Mouse (Mus musculus) liver, embryonic 11.5 days (tissue): ENCODE measurements around the gene Ahdc1. TPM values are rescaled to one million over a fixed set of nuclear protein-coding genes. Genes with fewer than 3 reads are reported as not detected.

Experiments used
- ATAC-seq: fragments of 200-750 bp; cut with Nextera tagmentation; replicated peaks from 2 replicates; pipeline ENCODE4 v1.8.0; 2017; ENCODE audit warnings: moderate number of reproducible peaks, mild to moderate bottlenecking, moderate TSS enrichment, moderate library complexity; ENCODE audit not compliant: low FRiP score
- DNase-seq: peaks from one replicate; pipeline ENCODE4 v3.0.0-alpha.2; 2017; ENCODE audit warnings: low spot score
- H3K27ac ChIP-seq: fragments of 300-500 bp; sonication (generic); 2 replicates; pipeline ENCODE4 v1.5.1; 2014; ENCODE audit warnings: mild to moderate bottlenecking, low read depth, low read length, control low read depth
- H3K27me3 ChIP-seq: fragments of 300-500 bp; sonication (generic); replicated peaks from 2 replicates; pipeline ENCODE4 v1.6.1; 2014; ENCODE audit warnings: low read length, mixed read lengths; ENCODE audit not compliant: control insufficient read depth, insufficient read depth
- H3K36me3 ChIP-seq: fragments of 300-500 bp; sonication (generic); 2 replicates; pipeline ENCODE4 v1.6.1; 2014; ENCODE audit warnings: mild to moderate bottlenecking, low read length, moderate library complexity, mixed read lengths; ENCODE audit not compliant: control insufficient read depth, insufficient read depth
- H3K4me1 ChIP-seq: fragments of 300-500 bp; sonication (generic); replicated peaks from 2 replicates; pipeline ENCODE4 v1.6.1; 2014; ENCODE audit warnings: low read length, mixed read lengths; ENCODE audit not compliant: control insufficient read depth, insufficient read depth
- H3K4me2 ChIP-seq: fragments of 300-500 bp; sonication (generic); 2 replicates; pipeline ENCODE4 v1.6.1; 2014; ENCODE audit warnings: mild to moderate bottlenecking, control low read depth, moderate library complexity
- H3K4me3 ChIP-seq: fragments of 300-500 bp; sonication (generic); 2 replicates; pipeline ENCODE4 v1.5.1; 2014; ENCODE audit warnings: low read depth, low read length, control low read depth
- H3K9ac ChIP-seq: fragments of 300-500 bp; sonication (generic); 2 replicates; pipeline ENCODE4 v1.6.1; 2014; ENCODE audit warnings: low read depth, low read length, control low read depth
- H3K9me3 ChIP-seq: fragments of 300-500 bp; sonication (generic); 2 replicates; pipeline ENCODE4 v1.6.1; 2016; ENCODE audit warnings: low read length, inconsistent platforms, mixed read lengths; ENCODE audit not compliant: control insufficient read depth
- WGBS: fragments of 180-500 bp; shearing (Covaris S2); extraction: QIAGEN DNeasy Blood & Tissue Kit; methylation state at CpG from one replicate; pipeline ENCODE4 v1.1.7; 2014; 5-methylcytosine and 5-hydroxymethylcytosine counted together
- polyA plus RNA-seq: library from polyadenylated mRNA; unstranded; fragments of >200 nt; fragmentation: Nextera tagmentation; extraction: Ambion mirVana; gene quantifications from 2 replicates; pipeline ENCODE4 v1.2.1, GENCODE M21; 2014

The Ahdc1 gene
- polyA plus RNA-seq, 1 experiment from 2014 or later: 6.1 TPM

DNA sequence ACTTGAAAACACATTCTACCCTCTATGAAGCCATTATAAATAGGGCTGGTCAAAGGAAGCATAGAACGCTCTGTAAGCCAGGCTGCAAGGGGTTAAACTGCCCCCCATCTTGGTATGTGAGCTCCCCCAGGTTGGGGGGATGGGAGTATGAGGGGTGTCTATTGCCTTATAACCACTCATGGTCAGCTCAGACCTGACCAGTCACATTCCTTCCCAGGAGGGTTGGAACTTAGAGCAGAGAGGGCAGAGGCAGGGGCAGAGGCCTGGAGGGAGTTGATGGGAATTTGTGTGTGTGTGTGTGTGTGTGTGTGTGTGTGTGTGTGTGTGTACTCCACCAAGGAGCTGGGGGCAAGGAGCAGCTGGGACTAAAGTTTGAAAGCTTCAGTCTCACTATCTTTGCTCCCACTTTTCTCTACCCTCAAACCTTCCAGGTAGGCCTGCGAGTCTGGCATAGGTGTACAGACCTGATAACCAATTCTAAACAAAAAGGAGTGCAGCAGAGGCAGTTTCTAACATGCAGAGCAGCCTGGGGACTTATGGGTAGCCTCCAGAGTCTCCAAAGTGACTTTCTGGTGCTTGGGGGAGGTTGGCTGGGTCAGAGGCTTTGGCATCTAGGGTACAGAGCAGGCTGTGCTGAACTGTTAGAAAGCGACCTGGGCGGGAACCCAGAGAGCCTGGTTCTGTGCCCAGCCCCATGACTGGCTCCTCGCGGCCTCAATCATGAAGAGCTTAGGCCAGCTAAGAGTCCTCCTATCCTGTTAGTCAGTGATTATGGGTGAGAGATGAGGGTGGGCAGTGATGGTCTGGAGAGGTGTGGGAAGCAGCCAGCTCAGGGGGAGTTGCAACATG lies 33.0 kb downstream of the Ahdc1 start:
- Histone ChIP-seq H3K9ac (no peak overlapping the region), H3K36me3 (no peaks in the 10 kb centered on the region), H3K4me2 (peak overlapping the region; percentile 60), H3K9me3 (no peaks in the 10 kb centered on the region), H3K4me3 (no peak overlapping the region), H3K27me3 (peaks cover 12% of the 10 kb centered on the region), H3K27ac (peak overlapping the region; percentile 86), H3K4me1 (peaks cover 90% of the 10 kb centered on the region)
- WGBS: 45% methylated on average over 6 of the region's 6 CpGs
- no peak for ATAC-seq
- DNase-seq: no peak

DNA sequence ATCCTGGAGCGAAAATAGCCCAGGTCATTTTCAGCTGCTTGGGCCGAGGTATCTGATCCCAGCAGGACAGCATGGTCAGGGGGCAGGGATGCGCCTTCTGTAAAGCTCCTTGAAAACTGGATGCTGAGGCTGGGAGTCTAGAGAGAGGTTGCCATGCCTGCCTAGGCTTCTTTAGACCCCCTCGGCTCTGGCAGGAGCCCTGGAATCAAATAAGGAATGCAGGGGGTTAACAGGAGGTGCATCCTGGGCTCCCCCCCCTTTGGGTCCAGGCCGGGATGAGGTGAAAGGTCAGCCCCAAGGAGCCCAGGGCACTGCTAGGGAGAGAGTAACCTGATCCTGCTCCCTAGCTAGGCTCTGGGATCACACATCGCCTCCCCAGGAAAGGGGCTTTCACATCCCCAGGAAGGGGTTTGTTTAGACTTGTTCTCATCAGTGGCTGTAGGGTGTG lies 33.6 kb downstream of the Ahdc1 start:
- Histone ChIP-seq H3K4me2 (no peak overlapping the region), H3K9me3 (no peaks in the 10 kb centered on the region), H3K4me1 (peaks cover 90% of the 10 kb centered on the region), H3K9ac (no peak overlapping the region), H3K36me3 (no peaks in the 10 kb centered on the region), H3K4me3 (no peak overlapping the region), H3K27me3 (peaks cover 7% of the 10 kb centered on the region), H3K27ac (peak overlapping the region; percentile 86; the same call in 1 of the 2 replicates)
- no peak for DNase-seq
- no peak for ATAC-seq
- 44% methylated on average over 6 of the region's 6 CpGs for WGBS

- Histone ChIP-seq H3K27ac (peak overlapping the region; percentile 45), H3K4me3 (no peak overlapping the region), H3K9me3 (no peaks in the 10 kb centered on the region), H3K36me3 (no peaks in the 10 kb centered on the region), H3K27me3 (no peaks in the 10 kb centered on the region), H3K4me1 (peaks cover 91% of the 10 kb centered on the region), H3K9ac (0 out of 2 replicates have a peak overlapping the region, but pooled peaks have one; percentile 22), H3K4me2 (no peak overlapping the region)
- 50% methylated on average over 11 of the region's 11 CpGs for WGBS
- no peak for DNase-seq
- no peak for ATAC-seq
These were observed 34.9 kb downstream of the Ahdc1 start for GRCm38 (mm10) chr4:133045771-133046474.

DNA sequence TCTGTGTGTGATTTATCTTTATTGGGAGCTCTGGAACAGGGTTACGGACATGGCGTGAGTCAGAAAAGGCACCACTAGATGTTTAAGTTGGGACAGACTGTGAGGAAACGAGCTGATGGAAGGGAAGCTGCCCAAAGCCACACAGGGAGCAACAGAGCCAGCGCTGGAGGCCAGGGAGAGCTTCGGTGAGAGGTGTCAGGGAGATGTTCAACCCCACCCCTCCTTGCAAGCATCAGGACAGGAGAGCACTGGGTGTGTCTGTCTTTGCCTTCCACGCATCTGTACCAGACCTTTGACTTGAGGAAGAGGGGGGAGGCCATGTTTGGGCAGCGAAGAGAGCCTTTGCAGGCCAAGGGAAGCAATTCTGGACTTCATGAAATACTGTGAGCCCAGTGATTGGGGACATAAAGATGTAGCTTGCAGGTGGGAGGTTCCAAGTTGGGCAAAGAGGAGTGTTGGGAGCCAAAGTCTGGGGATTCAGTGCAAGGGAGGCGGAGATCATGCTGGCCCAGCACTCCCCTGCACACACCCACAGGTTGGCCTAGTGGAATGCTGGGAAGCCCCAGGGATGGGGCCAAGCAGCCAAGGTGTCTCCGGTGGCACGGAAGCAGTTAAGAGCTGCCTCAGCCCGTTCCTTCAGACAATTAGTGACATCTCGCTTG lies 35.8 kb downstream of the Ahdc1 start:
- H3K36me3 ChIP-seq: no peaks in the 10 kb centered on the region
- WGBS: 51% methylated on average over 12 of the region's 12 CpGs
- no peaks in the 10 kb centered on the region for H3K27me3 ChIP-seq
- no peak overlapping the region for H3K4me3 ChIP-seq
- no peaks in the 10 kb centered on the region for H3K9me3 ChIP-seq
- no peak overlapping the region for H3K9ac ChIP-seq
- H3K4me1 ChIP-seq: peaks cover 90% of the 10 kb centered on the region
- H3K27ac ChIP-seq: peak overlapping the region; percentile 23; the same call in 1 of the 2 replicates
- H3K4me2 ChIP-seq: no peak overlapping the region
- DNase-seq (no peak), ATAC-seq (no peak)

- Histone ChIP-seq H3K4me2 (0 out of 2 replicates have a peak overlapping the region, but pooled peaks have one; percentile 7), H3K27me3 (no peaks in the 10 kb centered on the region), H3K4me1 (peaks cover 84% of the 10 kb centered on the region), H3K36me3 (no peaks in the 10 kb centered on the region), H3K27ac (peak overlapping the region; percentile 11; the same call in 1 of the 2 replicates), H3K4me3 (no peak overlapping the region), H3K9ac (no peak overlapping the region), H3K9me3 (no peaks in the 10 kb centered on the region)
- WGBS: 52% methylated on average over 16 of the region's 16 CpGs
- ATAC-seq (no peak), DNase-seq (no peak)
These were observed 36.5 kb downstream of the Ahdc1 start for GRCm38 (mm10) chr4:133047353-133048105.

DNA sequence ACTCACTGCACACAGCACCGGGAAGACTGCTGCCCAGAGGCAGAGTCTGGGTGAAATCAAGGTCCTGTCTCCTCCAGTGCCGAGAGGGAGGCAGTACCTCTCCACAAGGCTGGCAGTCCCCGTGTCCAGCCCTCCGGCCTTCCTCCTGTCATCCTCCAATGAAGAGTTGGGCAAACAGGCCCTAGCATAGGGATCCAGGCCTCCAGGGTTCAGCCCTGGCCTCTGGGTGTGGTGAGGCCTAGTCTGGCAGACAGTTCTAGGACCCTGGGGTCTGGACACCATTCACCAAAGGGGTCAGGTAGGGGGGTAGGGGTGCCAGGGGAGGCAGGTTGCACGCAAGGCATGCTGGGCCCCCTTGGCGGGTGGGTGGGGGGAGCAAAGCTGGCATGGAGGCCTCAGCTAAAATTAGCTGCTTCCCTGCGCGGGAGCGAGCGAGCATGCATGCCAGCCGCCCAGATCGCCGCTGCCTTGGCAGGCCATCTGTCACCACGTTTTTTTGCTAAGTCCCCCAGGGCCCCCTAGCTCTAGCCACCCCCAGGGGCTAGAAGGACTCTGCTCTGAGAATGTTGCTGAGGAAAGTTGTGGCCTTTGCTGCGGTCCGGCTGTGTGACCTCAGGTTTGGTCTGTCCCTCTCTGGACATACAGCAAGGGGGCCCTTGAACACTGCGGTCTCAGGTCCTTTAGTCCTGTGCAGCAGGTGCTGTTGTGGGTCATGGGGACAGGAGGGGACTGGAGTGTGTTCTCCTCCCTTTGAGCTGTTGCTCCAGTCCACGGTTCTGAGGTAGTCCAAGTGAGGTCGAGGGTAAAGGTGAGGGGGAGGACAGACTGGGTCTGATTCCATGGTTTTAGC lies 38.2 kb downstream of the Ahdc1 start:
- Histone ChIP-seq H3K36me3 (no peaks in the 10 kb centered on the region), H3K9me3 (no peaks in the 10 kb centered on the region), H3K9ac (no peak overlapping the region), H3K27me3 (no peaks in the 10 kb centered on the region), H3K4me1 (peaks cover 67% of the 10 kb centered on the region), H3K4me3 (no peak overlapping the region), H3K4me2 (no peak overlapping the region), H3K27ac (no peak overlapping the region)
- no peak for DNase-seq
- ATAC-seq: no peak
- WGBS: 77% methylated on average over 19 of the region's 19 CpGs

- no peaks in the 10 kb centered on the region for H3K36me3 ChIP-seq
- ATAC-seq (no peak), DNase-seq (no peak)
- 66% methylated on average over 9 of the region's 9 CpGs for whole genome bisulfite sequencing
- no peak overlapping the region for H3K27ac ChIP-seq
- H3K4me2 ChIP-seq: no peak overlapping the region
- no peaks in the 10 kb centered on the region for H3K9me3 ChIP-seq
- peaks cover 64% of the 10 kb centered on the region for H3K4me1 ChIP-seq
- no peak overlapping the region for H3K4me3 ChIP-seq
- no peaks in the 10 kb centered on the region for H3K27me3 ChIP-seq
- no peak overlapping the region for H3K9ac ChIP-seq
These were observed 39.3 kb downstream of the Ahdc1 start for GRCm38 (mm10) chr4:133050196-133050836.
